In genomic region chr2:92673931-92674330, GRCm38 (mm10) we compare ENCODE assay signal across 23 mouse cellular contexts.
"Had no signal": no experiment of that assay in that cellular context is flagged by ENCODE, and none has a peak within 500 bp of the region (broad histone marks: within the 10 kb centered on the region; RNA-seq: fewer than 3 reads in every experiment).

No protein-coding gene starts in this region.

- H3K36me3 ChIP-seq: kidney, embryonic 15.5 days; limb, embryonic 12.5 days; limb, embryonic 15.5 days; midbrain, embryonic 10.5 days; midbrain, embryonic 13.5 days; neural tube, embryonic 13.5 days had no signal

- H3K27ac ChIP-seq: kidney, embryonic 15.5 days; limb, embryonic 12.5 days; limb, embryonic 15.5 days; liver, embryonic 14.5 days; midbrain, embryonic 10.5 days; midbrain, embryonic 13.5 days; neural tube, embryonic 13.5 days had no signal

- DNase-seq: kidney, postnatal 10 days; kidney, postnatal 36 days; layer of hippocampus, adult 9-11 months; left cerebral cortex, postnatal 4 days; liver, postnatal 0 days; lung, embryonic 14.5 days; lung, postnatal 10 days; lung, postnatal 36 days; retina, postnatal 1 day; right cerebral cortex, postnatal 25 days; thymus, adult 18-20 months; thymus, postnatal 36 days had no signal

- H3K27me3 ChIP-seq: limb, embryonic 15.5 days; midbrain, embryonic 13.5 days had no signal

- H3K4me1 ChIP-seq: kidney, embryonic 15.5 days; limb, embryonic 12.5 days; limb, embryonic 15.5 days had no signal

- H3K9me3 ChIP-seq: kidney, embryonic 15.5 days; limb, embryonic 12.5 days; limb, embryonic 15.5 days; megakaryocyte, embryonic 14.5 days; midbrain, embryonic 10.5 days; midbrain, embryonic 13.5 days; neural tube, embryonic 13.5 days had no signal

- H3K4me2 ChIP-seq: kidney, embryonic 15.5 days; limb, embryonic 12.5 days; limb, embryonic 15.5 days; liver, embryonic 11.5 days; lung, embryonic 14.5 days; midbrain, embryonic 13.5 days; neural tube, embryonic 13.5 days had no signal

- H3K4me3 ChIP-seq: kidney, embryonic 15.5 days; limb, embryonic 12.5 days; limb, embryonic 15.5 days; megakaryocyte, embryonic 14.5 days; midbrain, embryonic 10.5 days; midbrain, embryonic 13.5 days; myocyte; neural tube, embryonic 13.5 days had no signal

- ATAC-seq: liver, postnatal 0 days; midbrain, embryonic 13.5 days; midbrain, embryonic 16.5 days had no signal

- H3K9ac ChIP-seq: kidney, embryonic 15.5 days; limb, embryonic 12.5 days; limb, embryonic 15.5 days; liver, embryonic 14.5 days; liver, postnatal 0 days; lung, embryonic 14.5 days; midbrain, embryonic 13.5 days; neural tube, embryonic 13.5 days had no signal
